Mouse (Mus musculus): ENCODE results near the gene Iglon5. TPM values are rescaled to one million over a fixed set of nuclear protein-coding genes. Genes with fewer than 3 reads are reported as not detected.

The Iglon5 gene
- total RNA-seq (2021), result 1 to 10 TPM; 1.2 to 1.3 TPM
- long read RNA-seq, experiment 1, result 0 reads
- long read RNA-seq, experiment 2, result 0 reads

- no peak for DNase-seq
Observed at GRCm38 (mm10) chr7:43489631-43490125, at the start of gene Iglon5. TSS of gene Iglon5 (minus strand) at chr7:43490075.

GRCm38 (mm10) chr7:43538524-43538923 is 48.6 kb upstream of the Iglon5 start:
- no peak for DNase-seq

GRCm38 (mm10) chr7:43532936-43533505 is 43.1 kb upstream of the Iglon5 start:
- no peak for DNase-seq

- no peak for DNase-seq
Observed at GRCm38 (mm10) chr7:43530216-43530785, 40.4 kb upstream of the Iglon5 start.

- DNase-seq, result no peak
Observed at GRCm38 (mm10) chr7:43525313-43525712, 35.4 kb upstream of the Iglon5 start.

GRCm38 (mm10) chr7:43522776-43523175 is 32.9 kb upstream of the Iglon5 start:
- no peak for DNase-seq

- DNase-seq, result no peak
Observed at GRCm38 (mm10) chr7:43518341-43518740, 28.5 kb upstream of the Iglon5 start.

DNA sequence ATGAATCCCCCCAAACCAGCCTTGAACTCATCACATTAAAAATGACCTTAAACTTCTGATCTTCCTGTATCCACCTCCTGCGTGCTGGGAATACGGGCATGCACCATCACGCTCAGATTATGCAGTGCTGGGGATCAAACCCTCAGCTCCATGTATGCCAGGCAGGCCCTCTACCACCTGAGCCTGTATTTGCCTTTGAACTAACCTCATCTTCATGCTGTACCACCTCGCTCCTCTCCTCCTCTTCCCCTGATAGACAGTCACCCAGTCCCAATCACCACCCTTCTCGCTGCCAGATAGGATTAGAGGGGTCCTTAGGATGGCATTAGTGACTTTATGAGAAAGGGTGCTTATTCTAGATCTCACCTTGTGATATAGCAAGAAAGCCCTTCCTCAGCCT is 25.2 kb upstream of the Iglon5 start:
- no peak for DNase-seq

DNA sequence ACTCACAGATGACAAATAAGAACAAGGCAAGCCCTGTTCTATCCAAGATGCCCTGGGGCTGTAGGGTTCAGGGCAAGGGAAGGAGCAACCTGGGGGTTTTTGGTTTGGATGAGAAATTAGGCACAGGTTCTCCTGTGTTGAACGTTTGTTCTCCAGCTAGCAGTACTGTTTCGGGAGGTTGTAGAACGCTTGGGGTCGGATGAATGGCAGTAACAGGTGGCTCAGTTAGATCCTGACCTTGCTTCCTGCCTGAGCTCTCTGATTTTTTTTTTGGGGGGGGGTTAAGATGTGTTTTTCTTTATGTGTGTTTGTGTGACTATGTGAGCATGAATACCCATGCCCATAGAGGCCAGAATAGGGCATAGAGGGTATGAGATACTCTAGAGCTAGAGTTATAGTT is 22.6 kb upstream of the Iglon5 start:
- no peak for DNase-seq

DNA sequence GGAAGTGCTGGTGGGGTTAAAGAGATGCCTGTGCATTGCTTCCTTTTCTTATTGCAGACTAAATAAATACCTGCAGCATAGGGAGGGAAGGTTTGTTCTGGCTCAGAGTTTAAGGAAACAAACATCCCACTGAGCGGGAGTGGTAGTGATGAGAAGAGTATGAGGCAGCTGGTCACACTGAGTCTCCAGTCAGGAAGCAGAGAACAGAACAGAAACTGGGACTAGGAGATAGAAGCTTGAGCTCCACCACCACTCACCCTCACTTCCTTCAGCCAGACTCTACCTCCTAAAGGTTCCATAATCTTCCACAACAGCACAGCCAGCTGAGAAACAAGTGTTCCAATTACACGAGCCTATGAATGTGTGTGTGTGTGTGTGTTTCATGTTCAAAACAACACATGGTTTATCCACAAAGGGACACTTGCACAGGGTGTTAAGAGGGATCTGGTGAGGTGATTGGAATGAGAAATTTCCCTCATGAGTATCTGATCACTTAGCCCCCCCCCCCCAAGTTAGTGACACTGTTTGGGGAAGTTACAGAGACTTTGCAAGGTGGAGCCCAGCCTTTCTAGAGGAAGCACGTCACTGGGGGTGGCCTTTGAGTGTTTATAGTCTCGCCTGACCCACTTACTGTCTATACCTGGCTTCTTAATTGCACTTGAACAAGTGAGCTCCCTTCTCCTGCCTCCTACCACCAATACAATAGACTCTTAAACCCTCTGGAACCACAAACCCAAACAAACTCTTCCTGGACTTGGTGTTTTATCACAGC is 22.0 kb upstream of the Iglon5 start:
- DNase-seq, result no peak

- DNase-seq, result no peak
Observed at GRCm38 (mm10) chr7:43495343-43496021, 5.6 kb upstream of the Iglon5 start.

DNA sequence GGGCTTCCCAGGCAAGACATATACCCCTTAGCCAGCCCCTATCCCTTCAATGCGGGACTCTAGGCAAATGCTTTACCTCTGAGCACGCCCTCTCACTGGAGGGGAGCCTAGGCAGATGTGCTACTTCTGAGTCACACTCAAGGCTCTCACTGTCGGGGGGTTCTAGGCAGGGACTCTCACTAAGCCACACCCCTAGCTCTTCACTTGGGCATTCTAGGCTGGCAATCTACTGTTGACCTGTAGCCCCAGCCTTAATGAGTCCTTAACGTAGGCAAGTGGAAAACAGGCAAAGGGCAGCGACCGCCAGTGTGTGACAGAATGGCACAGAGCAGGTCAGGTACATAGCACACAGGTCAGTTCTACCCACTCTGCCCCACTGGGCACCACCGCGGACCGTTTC is 986 bp upstream of the Iglon5 start:
- DNase-seq, result no peak

DNA sequence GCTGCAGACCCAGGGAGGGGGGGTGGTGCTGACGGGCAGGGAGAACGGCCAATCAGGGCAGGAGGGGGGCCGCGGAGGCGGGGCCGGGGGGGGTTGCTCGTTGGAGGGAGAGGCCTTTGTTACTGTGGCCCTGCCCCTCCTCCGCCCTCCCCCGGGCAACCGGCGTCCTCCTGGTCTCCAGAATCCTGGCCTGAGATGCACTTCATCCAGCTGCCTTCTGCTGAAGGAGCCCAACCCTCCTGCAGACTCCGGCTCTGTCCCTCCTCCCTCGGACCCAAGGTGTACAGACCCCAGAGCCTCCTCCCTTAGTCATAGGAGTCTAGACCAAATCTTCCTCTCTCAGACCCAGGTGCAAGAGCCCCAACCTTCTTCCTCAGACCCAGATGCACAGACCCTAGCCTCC is 308 bp upstream of the Iglon5 start:
- peak; percentile 45 for DNase-seq

- DNase-seq, result no peak
Observed at GRCm38 (mm10) chr7:43488646-43489045, 1.2 kb downstream of the Iglon5 start.

GRCm38 (mm10) chr7:43483236-43483635 is 6.6 kb downstream of the Iglon5 start:
- no peak for DNase-seq

DNA sequence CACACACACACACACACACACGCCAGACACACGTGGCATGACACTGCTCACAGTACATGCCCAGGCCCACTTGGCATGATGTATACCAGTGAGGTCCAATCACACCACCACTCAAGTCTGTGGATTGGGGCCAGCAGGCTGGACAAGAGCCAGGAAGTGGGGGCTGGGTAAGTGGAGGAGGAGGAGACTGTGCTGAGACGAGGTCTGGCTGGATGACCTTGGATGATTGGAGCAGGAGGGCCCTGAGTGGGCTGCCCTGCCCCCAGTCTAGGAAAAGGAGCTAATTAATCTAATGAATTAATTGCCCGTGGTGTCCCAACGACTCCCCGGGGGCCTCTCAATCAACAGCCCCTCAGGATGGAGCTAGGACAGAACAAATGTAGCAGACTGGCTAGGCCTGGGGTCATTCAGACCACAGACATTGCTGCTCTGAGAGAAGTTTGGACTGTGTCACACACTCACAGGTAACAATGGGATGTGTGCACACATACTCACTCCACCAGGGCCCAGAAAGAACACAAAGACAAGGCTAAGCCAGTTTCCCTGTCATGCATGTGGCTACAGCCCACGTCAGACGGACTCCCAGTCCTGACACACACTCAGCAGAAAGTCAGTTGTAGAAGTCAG is 7.7 kb downstream of the Iglon5 start:
- no peak for DNase-seq

GRCm38 (mm10) chr7:43481191-43481590 is 8.7 kb downstream of the Iglon5 start:
- no peak for DNase-seq

DNA sequence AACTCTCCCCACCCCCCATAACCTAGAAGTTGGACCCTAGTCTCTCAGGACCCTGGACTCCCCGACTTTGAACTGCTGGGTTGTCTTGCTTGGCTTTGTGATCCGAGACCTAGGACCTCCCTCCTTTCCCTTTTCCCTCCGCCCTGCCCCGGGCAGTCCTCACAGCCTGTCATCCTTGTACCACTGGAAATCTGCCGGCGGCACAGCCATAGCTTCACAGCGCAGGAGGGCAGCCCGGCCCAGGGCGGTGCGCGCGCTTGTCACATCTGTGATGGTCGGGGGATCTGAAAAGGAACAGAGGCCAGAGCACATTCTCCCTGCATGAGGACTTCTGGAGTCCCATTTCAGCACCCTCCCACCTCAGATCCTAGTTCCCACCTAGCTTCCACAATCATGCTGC is 13.5 kb downstream of the Iglon5 start:
- DNase-seq, result no peak

- DNase-seq, result no peak
Observed at GRCm38 (mm10) chr7:43475706-43476105, 14.2 kb downstream of the Iglon5 start.

GRCm38 (mm10) chr7:43470373-43470772 is 19.5 kb downstream of the Iglon5 start:
- no peak for DNase-seq

- DNase-seq, result peak; percentile 93
Observed at GRCm38 (mm10) chr7:43466099-43466694, 23.7 kb downstream of the Iglon5 start.
